Mouse (Mus musculus) natural killer cell, adult 2 months (primary cell): ENCODE measurements around the gene Milr1.
"Not testable (repeated sequence)": the region's sequence is repeated elsewhere in the genome, so short reads cannot be mapped to it uniquely, and the experiment has no call there.

Source experiments
- DNase-seq, 2 experiments: peaks; one replicate each; pipeline ENCODE4 v3.0.0; 2022; ENCODE audit warnings: low spot score in 2 of 2

The Milr1 gene

GRCm38 (mm10) chr11:106776960-106777359, 25.9 kb downstream of the Milr1 start:
- no peak for DNase-seq

- DNase-seq: no peak
These were observed 26.4 kb downstream of the Milr1 start for GRCm38 (mm10) chr11:106777395-106777794.

DNA sequence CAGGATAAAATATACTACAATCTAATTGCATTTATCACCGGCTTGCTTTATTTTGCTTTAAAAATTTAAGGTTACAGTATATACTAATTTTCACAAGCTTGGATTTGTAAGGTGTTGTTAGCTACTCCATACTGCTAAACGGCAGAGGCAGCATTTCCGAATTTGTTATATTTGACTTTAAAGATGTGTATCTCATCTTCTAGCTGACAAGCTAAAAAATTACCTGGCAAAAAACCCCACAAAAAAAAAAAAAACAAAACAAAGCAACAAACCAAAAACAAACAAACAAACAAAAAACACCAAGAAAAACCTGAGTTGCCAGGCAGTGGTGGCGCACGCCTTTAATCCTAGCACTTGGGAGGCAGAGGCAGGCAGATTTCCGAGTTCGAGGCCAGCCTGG, 27.1 kb downstream of the Milr1 start:
- no peak for DNase-seq

- no peak for DNase-seq
These were observed 27.8 kb downstream of the Milr1 start for GRCm38 (mm10) chr11:106778589-106779387.

- DNase-seq: peak; percentile 94 to 95
These were observed 28.5 kb downstream of the Milr1 start, which contains the start of gene Polg2 for GRCm38 (mm10) chr11:106779388-106780088. Gene Polg2, minus strand, starts transcription at chr11:106779537.

DNA sequence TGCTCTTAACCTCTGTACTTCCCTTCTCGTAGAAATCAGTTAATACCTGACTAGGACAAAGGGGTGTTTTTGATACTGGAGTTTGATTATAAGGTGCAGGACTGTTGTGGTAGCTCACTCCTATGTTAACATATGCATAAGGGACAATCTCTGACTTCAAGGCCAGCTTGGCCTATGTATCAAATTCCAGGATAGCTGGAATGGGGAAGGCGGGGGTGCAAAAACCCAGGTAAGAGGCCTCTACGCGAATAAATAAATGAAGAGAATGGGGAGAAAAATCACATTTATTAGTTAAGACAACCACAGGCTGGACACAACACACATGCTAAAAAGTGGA, 29.0 kb downstream of the Milr1 start:
- no peak for DNase-seq

DNA sequence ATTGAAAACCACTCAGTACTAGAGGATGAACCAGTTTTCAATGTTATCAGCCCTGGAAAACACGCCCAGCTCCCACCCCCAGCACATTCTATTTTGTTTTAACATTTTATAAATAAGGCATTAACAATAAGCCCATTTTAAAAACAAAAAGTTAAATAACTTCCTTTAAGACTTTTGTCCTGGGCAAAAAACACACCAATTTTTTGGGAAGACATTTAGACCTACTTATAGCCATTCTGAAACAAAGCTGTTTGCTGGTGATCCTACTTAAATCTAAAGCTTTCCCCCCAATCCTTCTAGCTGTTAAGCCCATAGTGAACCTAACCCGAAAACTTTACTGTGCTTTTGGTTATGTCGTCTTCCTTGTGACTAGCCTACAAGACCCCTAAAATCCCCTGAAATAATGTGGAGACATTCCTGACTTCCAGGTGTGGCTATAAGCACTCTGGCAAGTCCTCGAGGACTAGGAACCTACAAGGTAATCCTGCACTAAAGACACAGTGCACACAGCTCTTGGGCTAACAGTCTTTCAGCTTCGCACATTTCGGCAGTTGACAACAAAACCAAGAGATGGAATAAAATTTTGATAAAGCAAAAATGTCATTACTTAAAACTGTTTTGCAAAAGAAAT, 29.7 kb downstream of the Milr1 start:
- no peak for DNase-seq

GRCm38 (mm10) chr11:106782271-106782670, 31.2 kb downstream of the Milr1 start:
- not testable (repeated sequence) for DNase-seq

DNA sequence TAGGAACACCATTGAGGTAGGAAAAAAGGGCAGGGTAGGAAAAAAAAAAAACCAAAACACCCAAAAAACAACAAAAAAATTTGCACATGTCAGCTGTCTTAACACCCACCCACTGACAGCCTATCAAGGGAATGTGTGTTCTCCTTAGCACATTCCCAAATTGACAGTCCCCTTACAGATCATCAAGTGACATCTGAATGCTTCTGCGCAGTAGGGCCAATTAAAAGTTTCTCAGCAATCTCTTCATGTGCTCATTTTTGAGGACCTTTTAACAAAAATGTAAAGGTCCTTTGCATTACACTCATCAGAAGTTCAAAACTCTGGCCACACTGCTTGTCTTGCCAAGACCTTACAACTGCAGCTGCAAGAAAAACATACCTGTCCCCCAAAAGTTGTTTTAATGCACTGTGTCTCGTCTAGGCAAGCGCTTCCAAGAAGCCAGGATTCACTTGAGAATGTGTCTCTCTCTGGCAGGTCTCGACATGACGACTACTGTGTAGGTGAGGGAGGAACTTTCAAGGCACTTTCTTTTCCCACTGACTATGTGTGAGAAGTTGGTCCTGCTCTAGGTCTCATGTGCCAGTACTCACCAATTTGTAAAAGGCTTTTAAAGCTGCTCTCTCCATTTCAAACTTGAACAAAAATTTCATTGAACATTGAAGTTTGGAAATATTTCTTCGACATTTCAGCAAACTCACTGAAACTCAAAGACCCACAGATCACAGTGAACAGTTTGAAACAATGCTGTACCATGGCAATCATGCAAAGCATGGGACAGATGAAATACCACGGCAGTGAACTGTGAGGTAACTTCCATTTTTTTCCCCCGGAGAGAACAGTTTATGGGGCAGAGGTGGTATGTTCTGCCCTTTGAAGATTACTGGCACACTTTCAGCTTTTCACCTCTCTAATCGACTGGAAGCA, 32.1 kb downstream of the Milr1 start:
- peak in 1 of 2 experiments; percentile 12 for DNase-seq

DNA sequence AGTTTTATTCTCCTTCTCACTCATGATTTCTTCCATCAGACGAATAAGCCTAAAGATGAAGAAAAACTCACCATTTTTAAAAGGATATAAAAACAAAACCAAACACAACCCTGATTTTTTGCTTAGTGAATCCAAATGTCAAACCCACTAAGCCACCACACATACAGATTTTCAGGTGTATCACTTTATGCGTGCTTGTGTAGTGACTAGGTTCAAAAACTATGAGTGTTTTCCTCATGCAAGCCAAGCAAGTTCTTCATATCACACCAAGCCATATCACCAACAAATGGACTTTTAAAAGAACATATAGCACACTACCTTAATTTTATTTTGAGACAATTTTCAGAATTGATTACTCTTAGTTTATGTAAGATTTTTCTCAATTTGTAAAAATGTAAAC, 33.5 kb downstream of the Milr1 start:
- DNase-seq: no peak

- DNase-seq: no peak
These were observed 34.0 kb downstream of the Milr1 start for GRCm38 (mm10) chr11:106785043-106785442.

- DNase-seq: peak; percentile 74 to 85
These were observed 36.4 kb downstream of the Milr1 start for GRCm38 (mm10) chr11:106787131-106788025.

DNA sequence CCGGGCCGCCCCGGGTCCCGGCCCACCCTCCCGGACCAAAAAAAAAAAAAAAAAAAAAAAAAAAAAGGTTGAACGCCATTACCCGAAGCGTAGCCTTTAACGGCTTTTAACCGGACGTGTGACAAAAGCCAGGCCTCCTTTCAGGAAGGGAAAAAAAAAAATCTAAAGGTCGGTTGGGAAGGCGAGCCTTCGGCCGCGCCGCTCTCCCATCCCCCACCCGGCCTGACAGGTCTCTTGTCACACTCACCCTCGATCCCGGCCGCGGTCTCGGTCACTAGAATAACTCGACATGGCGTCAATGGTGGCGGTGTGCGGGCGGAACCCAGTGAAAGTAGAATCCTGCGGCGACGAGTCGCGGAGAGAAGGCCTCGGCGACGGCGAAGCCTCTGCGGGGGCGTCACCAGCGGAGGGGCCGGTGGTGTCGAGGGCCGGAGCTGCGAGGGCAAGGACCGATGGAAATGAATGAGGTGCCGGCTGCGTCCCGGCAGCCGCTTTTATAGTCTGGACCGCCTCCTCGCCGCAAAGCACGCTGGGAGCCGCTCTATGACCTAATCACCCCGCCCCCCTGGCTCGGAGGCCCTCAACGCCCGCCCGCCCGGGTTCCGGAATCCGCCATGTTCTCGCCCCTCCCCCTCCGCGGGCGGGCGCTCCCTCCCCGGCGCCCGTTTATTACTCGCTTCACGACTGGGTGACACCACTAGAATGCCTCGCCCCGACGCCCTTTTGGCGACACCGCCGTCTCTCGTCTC, 37.2 kb downstream of the Milr1 start:
- DNase-seq: peak; percentile 99

DNA sequence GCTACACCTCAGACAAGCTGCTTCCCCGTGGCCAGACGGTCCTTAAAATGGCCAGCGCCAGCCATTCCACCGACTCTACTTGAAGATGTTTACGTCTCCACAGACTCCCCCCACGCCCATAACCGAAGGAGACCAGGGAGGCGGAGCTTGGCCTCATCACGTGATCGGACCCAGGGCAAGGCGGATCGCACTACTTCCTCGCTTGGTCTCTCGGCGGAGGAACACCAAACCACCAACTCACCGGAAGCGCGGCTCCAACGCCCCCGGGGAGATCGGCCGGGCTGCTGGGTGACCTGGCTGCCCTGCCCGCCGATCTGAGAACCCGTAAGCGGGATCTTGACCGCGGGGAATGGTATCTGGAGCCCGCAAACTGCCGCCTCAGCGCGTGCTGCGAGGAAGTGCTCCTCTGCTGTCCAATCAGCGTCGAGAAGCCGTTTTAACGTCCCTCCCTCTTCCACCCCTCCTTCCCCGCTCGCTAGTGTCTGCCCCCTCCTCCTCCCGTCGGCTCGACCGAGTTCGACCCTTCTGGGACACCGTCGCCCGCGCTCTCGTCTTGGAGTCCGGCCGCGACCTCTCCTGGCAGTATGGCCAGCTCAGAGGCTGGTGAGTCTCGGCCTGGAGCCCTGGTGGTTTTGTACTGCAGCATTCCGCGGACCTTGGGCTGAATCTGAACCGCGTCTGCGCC, 37.9 kb downstream of the Milr1 start, which contains the start of the genes Ddx5 and Cep95:
Gene Ddx5, minus strand, starts transcription at position 411 of the 685 bp plus-strand sequence.
Gene Cep95, plus strand, starts transcription at position 478 of the 685 bp plus-strand sequence.
- DNase-seq: peak; percentile 99 to 100

- no peak for DNase-seq
These were observed 38.6 kb downstream of the Milr1 start for GRCm38 (mm10) chr11:106789649-106790048.

GRCm38 (mm10) chr11:106793846-106794245, 42.8 kb downstream of the Milr1 start:
- no peak for DNase-seq

DNA sequence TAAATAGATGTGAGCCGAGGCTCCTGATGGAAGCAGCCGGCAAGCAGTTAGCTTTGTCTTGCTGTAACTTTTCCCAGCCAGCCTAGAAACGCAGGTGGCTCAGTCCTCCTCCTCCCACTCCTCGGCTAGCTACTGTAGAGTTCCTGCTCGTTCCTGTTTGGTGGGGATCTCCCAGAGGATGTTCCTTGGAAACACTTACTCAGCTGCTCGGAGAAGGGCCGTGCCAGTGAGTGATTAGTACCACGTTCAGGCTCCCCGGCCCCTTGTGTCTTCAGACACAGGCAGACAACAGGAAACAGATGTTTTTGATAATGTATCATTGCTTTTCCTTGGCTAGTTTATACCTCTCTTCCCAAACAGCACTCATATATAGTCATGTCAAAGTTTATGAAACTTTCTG, 44.7 kb downstream of the Milr1 start:
- DNase-seq: no peak

DNA sequence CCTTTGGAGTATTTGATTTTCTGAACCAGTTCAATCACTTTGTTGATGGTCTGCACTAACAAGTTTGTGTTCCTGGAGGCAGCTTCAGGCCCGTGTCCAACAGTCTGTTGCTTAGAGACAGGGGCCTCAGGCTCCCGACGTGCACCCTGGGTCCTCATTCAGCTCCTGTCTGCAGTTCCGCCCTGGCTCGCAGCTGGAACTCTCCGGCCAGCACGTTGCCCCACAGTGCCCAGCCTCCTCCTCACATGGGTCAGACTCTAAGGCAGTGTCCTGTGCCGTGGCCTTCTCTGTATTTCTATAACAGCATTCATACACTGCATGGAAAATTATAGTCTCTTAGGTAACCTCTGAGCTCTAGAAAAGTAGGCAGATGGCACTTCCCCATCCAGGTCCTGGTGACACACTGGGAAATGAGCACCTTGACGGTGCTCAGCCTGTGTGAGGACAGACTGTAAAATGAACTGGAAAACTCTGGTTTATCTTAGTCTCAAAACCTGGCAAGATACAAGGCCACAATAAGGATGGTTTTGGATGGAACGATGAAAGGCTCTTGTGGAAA, 51.1 kb downstream of the Milr1 start:
- DNase-seq: no peak

DNA sequence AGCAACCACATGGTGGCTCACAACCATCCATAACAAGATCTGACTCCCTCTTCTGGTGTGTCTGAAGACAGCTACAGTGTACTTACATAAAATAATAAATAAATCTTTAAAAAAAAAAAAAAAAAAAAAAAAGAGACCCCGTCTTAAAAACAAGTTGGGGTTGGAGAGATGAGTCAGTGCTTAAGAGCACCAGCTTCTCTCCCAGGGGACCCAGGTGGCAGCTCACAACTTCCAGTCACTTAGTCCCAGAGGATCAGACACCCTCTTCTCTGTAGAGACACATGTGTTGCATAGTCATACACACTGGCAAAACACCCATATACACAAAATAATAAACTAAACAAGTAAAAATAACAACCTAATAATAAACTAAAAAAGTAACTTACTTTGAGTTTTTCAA, 56.4 kb downstream of the Milr1 start:
- DNase-seq: not testable (repeated sequence)
